Mouse (Mus musculus) heart, embryonic 12.5 days (tissue): ENCODE results near the gene Mei1. TPM values are rescaled to one million over a fixed set of nuclear protein-coding genes. Genes with fewer than 3 reads are reported as not detected.
"Not testable (repeated sequence)": the region's sequence is repeated elsewhere in the genome, so short reads cannot be mapped to it uniquely, and the experiment has no call there.

Experiments used
- ATAC-seq: fragments of 200-750 bp; cut with Nextera tagmentation; 2 replicates; pipeline ENCODE4 v1.8.0; 2017; ENCODE audit warnings: moderate TSS enrichment, moderate library complexity; ENCODE audit not compliant: insufficient number of reproducible peaks, low FRiP score
- H3K27ac ChIP-seq: fragments of 300-500 bp; sonication (generic); 2 replicates; pipeline ENCODE4 v1.5.1; 2016; ENCODE audit warnings: mild to moderate bottlenecking, moderate library complexity; ENCODE audit not compliant: poor library complexity, severe bottlenecking
- H3K27me3 ChIP-seq: fragments of 300-500 bp; sonication (generic); replicated peaks from 2 replicates; pipeline ENCODE4 v1.6.1; 2016; ENCODE audit warnings: mild to moderate bottlenecking, moderate library complexity
- H3K36me3 ChIP-seq: fragments of 300-500 bp; sonication (generic); 2 replicates; pipeline ENCODE4 v1.6.1; 2016; ENCODE audit warnings: mild to moderate bottlenecking, moderate library complexity
- H3K4me1 ChIP-seq: fragments of 300-500 bp; sonication (generic); replicated peaks from 2 replicates; pipeline ENCODE4 v1.6.1; 2016; ENCODE audit warnings: mild to moderate bottlenecking
- H3K4me2 ChIP-seq: fragments of 300-500 bp; sonication (generic); 2 replicates; pipeline ENCODE4 v1.6.1; 2016; ENCODE audit warnings: mild to moderate bottlenecking, moderate library complexity
- H3K4me3 ChIP-seq: fragments of 300-500 bp; sonication (generic); 2 replicates; pipeline ENCODE4 v1.5.1; 2016; ENCODE audit warnings: mild to moderate bottlenecking
- H3K9ac ChIP-seq: fragments of 300-500 bp; sonication (generic); 2 replicates; pipeline ENCODE4 v1.6.1; 2016; ENCODE audit warnings: mild to moderate bottlenecking, moderate library complexity
- H3K9me3 ChIP-seq: fragments of 300-500 bp; sonication (generic); replicated peaks from 2 replicates; pipeline ENCODE4 v1.6.1; 2016; ENCODE audit warnings: mild to moderate bottlenecking, moderate library complexity
- WGBS: fragments of 180-500 bp; shearing (Covaris S2); methylation state at CpG from one replicate; pipeline ENCODE4 v1.1.7; 2016; 5-methylcytosine and 5-hydroxymethylcytosine counted together
- polyA plus RNA-seq: library from polyadenylated mRNA; unstranded; fragments of >200 nt; fragmentation: Nextera tagmentation; extraction: Ambion mirVana; gene quantifications from 2 replicates; pipeline ENCODE4 v1.2.1, GENCODE M21; 2016

Gene Mei1
- polyA plus RNA-seq, 1 experiment from 2014 or later = not detected

DNA sequence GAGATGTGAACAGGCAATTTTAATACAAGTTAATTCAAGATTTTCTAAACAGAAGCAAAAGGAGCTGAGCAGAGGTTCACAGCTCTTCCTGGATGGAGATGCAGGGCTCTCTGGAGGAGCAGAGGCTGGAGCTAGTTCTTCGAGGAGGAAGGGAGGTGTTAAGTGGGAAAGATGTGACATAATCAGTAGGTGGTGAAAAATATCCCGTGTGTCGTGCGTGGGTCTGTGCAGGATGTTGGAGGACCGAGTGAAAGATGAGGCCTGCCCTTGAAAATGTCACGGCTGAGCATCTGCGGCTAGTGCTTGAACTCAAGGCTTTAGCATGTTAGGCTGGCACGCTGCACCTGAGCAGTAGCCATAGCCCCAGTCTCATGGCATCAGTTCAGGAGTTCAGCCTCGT lies 15.8 kb downstream of the Mei1 start:
- ATAC-seq = no peak

DNA sequence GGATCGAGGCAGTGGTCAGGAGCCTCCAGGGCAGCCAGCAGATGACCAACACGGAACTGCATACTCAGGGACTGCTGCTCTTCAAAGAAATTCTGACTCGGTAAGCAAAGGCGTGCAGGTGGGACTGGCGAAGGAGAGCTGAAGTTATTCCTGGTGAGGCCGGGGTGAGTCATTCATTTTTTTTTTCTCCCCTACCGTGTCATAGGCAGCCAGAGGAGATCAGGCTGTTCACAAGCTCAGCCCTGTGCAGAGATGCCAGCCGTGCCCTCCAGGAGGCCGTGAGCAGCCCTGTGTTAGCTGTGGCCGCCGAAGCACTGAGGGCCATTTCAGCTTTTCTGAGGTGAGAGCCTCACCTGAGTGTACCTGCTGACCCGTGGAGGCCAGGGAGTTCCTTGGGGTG lies 16.3 kb downstream of the Mei1 start:
- no peak for ATAC-seq
- H3K4me1 ChIP-seq = no peaks in the 10 kb centered on the region
- 71% methylated on average over 12 of the region's 12 CpGs for WGBS

More for the DNA sequence above, 15.8 kb downstream of the Mei1 start:
- no peaks in the 10 kb centered on the region for H3K4me1 ChIP-seq
- H3K36me3 ChIP-seq = no peaks in the 10 kb centered on the region
- H3K27ac ChIP-seq = no peak overlapping the region
- H3K9ac ChIP-seq = no peak overlapping the region
- no peak overlapping the region for H3K4me3 ChIP-seq
- peaks cover 36% of the 10 kb centered on the region for H3K27me3 ChIP-seq
- no peaks in the 10 kb centered on the region for H3K9me3 ChIP-seq
- no peak overlapping the region for H3K4me2 ChIP-seq
- WGBS = 70% methylated on average over 9 of the region's 9 CpGs

GRCm38 (mm10) chr15:82087266-82087665 lies 17.5 kb downstream of the Mei1 start:
- H3K9me3 ChIP-seq = no peaks in the 10 kb centered on the region
- no peaks in the 10 kb centered on the region for H3K4me1 ChIP-seq
- no peaks in the 10 kb centered on the region for H3K36me3 ChIP-seq
- H3K4me3 ChIP-seq = no peak overlapping the region
- ATAC-seq = no peak
- 13% methylated on average over 10 of the region's 10 CpGs for WGBS
- H3K27ac ChIP-seq = no peak overlapping the region
- H3K9ac ChIP-seq = no peak overlapping the region
- no peak overlapping the region for H3K4me2 ChIP-seq
- H3K27me3 ChIP-seq = peaks cover 44% of the 10 kb centered on the region

More for the DNA sequence above, 16.3 kb downstream of the Mei1 start:
- no peak overlapping the region for H3K4me3 ChIP-seq
- no peak overlapping the region for H3K27ac ChIP-seq
- no peak overlapping the region for H3K9ac ChIP-seq
- H3K4me2 ChIP-seq = no peak overlapping the region
- no peaks in the 10 kb centered on the region for H3K36me3 ChIP-seq
- no peaks in the 10 kb centered on the region for H3K9me3 ChIP-seq
- H3K27me3 ChIP-seq = peaks cover 39% of the 10 kb centered on the region

- WGBS = 59% methylated on average over 7 of the region's 7 CpGs
Measured at GRCm38 (mm10) chr15:82091061-82091460, 21.3 kb downstream of the Mei1 start.

DNA sequence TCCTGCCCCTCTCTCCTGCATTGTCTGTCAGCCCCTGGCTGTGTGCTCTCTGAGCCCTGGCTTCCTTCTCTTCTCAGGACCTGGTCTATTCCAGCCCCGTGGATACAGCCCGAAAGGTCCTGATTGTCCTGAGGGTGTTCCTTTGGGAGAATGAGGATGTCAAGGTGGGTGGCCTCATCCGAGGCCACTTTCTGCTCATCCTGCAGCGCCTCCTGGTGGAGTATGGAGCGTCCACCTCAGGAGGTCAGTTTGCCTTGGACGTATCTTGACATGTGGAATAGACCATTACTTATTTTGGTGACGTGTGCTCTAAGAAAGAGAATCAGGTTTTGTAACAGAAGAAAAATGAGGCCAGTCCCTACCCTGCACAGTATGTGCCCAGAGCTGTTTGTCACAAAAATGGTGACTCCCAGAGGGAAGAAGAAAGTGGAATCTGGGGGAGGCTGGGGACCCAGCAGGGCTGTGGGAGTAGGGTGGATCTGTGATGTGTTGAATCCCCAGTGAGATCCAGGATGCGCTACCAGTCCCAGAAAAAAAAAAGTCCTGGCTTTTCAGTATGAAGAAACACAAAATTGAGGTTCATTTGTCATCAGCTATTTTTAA lies 37.3 kb downstream of the Mei1 start:
- no peak overlapping the region for H3K4me3 ChIP-seq
- no peaks in the 10 kb centered on the region for H3K9me3 ChIP-seq
- H3K36me3 ChIP-seq = no peaks in the 10 kb centered on the region
- 20% methylated on average over 8 of the region's 8 CpGs for WGBS
- no peak for ATAC-seq
- H3K27ac ChIP-seq = no peak overlapping the region
- no peak overlapping the region for H3K4me2 ChIP-seq
- peaks cover 15% of the 10 kb centered on the region for H3K27me3 ChIP-seq
- H3K4me1 ChIP-seq = no peaks in the 10 kb centered on the region
- no peak overlapping the region for H3K9ac ChIP-seq

More at GRCm38 (mm10) chr15:82091061-82091460, 21.3 kb downstream of the Mei1 start:
- H3K36me3 ChIP-seq = no peaks in the 10 kb centered on the region
- H3K27ac ChIP-seq = no peak overlapping the region
- no peaks in the 10 kb centered on the region for H3K9me3 ChIP-seq
- H3K4me2 ChIP-seq = no peak overlapping the region
- peaks cover 39% of the 10 kb centered on the region for H3K27me3 ChIP-seq
- H3K4me1 ChIP-seq = no peaks in the 10 kb centered on the region
- no peak overlapping the region for H3K4me3 ChIP-seq
- H3K9ac ChIP-seq = no peak overlapping the region
- no peak for ATAC-seq

DNA sequence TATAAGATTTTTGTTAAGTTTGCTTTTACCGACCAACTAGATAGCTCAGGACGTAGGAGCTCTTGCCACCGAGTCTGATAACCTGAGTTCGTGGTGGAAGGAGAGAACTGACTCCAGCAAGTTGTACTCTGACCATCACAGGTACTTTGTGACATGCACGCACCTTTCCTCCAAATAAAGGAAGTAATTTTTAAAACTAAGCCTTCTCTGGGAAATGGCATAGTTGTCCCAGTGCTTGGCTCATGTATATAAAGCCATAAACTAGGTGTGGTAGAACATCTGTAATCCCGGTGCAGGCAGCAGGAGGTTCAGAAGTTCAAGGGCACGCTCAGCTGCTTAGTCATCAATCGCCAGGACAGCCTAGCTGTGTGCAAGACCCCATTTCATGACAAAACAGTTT lies 50.7 kb downstream of the Mei1 start:
- no peak overlapping the region for H3K9ac ChIP-seq
- H3K4me3 ChIP-seq = no peak overlapping the region
- 83% methylated on average over 8 of the region's 8 CpGs for whole genome bisulfite sequencing
- H3K4me2 ChIP-seq = no peak overlapping the region
- H3K9me3 ChIP-seq = no peaks in the 10 kb centered on the region
- H3K27me3 ChIP-seq = peaks cover 8% of the 10 kb centered on the region; the same call in 1 of the 2 replicates
- H3K36me3 ChIP-seq = no peaks in the 10 kb centered on the region
- ATAC-seq = no peak
- no peaks in the 10 kb centered on the region for H3K4me1 ChIP-seq
- no peak overlapping the region for H3K27ac ChIP-seq

DNA sequence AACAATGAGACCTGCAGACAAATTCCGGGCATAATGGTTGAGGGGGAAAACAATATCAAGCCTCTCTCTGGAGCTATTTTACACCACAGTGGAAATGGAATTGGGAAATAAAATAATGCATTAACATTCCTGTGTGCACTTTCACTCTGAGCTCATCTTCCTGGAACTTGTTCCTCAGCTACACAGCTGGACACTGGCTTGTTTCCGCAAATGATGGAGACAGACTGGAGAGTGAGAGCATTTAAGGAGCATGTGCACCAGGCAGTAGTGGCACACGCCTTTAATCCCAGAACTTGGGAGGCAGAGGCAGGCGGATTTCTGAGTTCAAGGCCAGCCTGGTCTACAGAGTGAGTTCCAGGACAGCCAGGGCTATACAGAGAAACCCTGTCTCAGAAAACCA lies 56.9 kb downstream of the Mei1 start:
- H3K36me3 ChIP-seq, H3K27ac ChIP-seq, H3K9me3 ChIP-seq, H3K4me1 ChIP-seq, H3K4me3 ChIP-seq, ATAC-seq, H3K27me3 ChIP-seq, H3K9ac ChIP-seq: not testable (repeated sequence)
- H3K4me2 ChIP-seq = peak overlapping the region; percentile 85; the same call in 1 of the 2 replicates
- 84% methylated on average over 4 of the region's 4 CpGs for whole genome bisulfite sequencing

DNA sequence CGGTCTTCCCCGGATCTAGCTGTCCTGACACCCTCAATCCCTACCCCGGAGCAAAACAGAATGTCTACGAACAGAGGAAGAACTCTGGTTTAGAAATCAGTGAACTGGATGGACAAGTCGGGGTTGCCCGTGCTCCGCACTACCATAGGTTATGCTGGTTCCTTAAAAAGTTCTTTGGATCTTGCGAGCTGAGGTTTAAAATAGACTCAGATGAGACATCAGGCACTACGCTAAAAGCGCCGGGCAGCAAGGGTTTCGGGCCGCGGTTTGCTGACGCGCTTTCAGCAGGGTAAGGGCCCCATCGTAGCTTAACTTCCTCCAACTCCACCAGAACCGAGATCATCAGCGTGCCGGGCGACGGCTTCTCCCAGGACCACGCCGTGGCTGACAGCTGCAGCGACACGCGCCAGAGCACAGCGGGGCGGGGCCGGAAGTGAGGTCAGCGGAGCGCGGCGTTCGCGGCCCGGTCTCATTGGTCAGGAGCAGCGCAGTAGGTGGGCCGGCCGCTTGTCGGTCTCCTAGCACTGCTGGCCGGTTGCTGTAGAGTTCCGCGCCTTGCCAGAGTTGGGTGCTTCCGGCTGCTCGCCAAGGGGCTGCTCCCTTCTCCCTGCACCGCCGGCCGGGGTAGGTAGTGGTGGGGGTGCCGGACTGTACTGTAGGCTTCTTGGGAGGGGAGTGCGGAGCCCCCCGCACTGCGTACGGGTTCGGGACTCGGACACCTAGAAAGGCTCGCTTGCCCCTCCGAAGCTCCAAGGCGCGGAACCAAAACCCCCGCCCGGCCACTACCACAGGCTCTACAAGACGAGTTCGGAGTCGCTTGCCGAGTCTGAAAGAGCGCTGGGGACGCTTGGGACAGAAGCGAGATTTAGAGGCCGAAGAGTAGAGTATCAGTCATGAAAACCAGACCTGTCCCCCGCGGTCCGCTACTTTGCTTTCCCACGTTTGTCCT lies 57.9 kb downstream of the Mei1 start, which contains the start of gene Ccdc134:
TSS of gene Ccdc134 (plus strand) at position 497 of the 949 bp plus-strand sequence.
- H3K4me1 ChIP-seq = peaks cover 6% of the 10 kb centered on the region
- peaks cover 10% of the 10 kb centered on the region for H3K36me3 ChIP-seq
- H3K9me3 ChIP-seq = no peaks in the 10 kb centered on the region
- peak within 1 kb of the TSS; percentile 84 for H3K4me3 ChIP-seq
- peak within 1 kb of the TSS; percentile 87 for H3K9ac ChIP-seq
- peak within 1 kb of the TSS; percentile 85 for H3K4me2 ChIP-seq
- peak within 1 kb of the TSS; percentile 52; the same call in 1 of the 2 replicates for H3K27ac ChIP-seq
- under 1% methylated on average over 71 of the region's 74 CpGs for whole genome bisulfite sequencing
- ATAC-seq = peak; percentile 98
- peaks cover 9% of the 10 kb centered on the region; the same call in 1 of the 2 replicates for H3K27me3 ChIP-seq

GRCm38 (mm10) chr15:82128398-82128797 lies 58.6 kb downstream of the Mei1 start:
- WGBS = 1% methylated on average over 5 of the region's 5 CpGs
- peak; percentile 20; the same call in 1 of the 2 replicates for ATAC-seq
- Histone ChIP-seq H3K27me3 (peaks cover 8% of the 10 kb centered on the region; the same call in 1 of the 2 replicates), H3K36me3 (peaks cover 10% of the 10 kb centered on the region), H3K4me3 (peak overlapping the region; percentile 84), H3K4me1 (peaks cover 6% of the 10 kb centered on the region), H3K9ac (peak overlapping the region; percentile 87), H3K4me2 (peak overlapping the region; percentile 85), H3K27ac (no peak overlapping the region), H3K9me3 (no peaks in the 10 kb centered on the region)

GRCm38 (mm10) chr15:82130599-82130998 lies 60.8 kb downstream of the Mei1 start:
- ATAC-seq = no peak
- 0 out of 2 replicates have a peak, but pooled peaks cover 6% of the 10 kb centered on the region for H3K27me3 ChIP-seq
- WGBS = 60% methylated on average over 7 of the region's 7 CpGs
- H3K4me1 ChIP-seq = peaks cover 15% of the 10 kb centered on the region
- H3K36me3 ChIP-seq = peaks cover 10% of the 10 kb centered on the region
- H3K4me2 ChIP-seq = no peak overlapping the region
- H3K27ac ChIP-seq = no peak overlapping the region
- no peak overlapping the region for H3K9ac ChIP-seq
- no peaks in the 10 kb centered on the region for H3K9me3 ChIP-seq
- no peak overlapping the region for H3K4me3 ChIP-seq

GRCm38 (mm10) chr15:82135372-82135771 lies 65.6 kb downstream of the Mei1 start:
- 63% methylated on average over 4 of the region's 4 CpGs for WGBS
- H3K9me3 ChIP-seq = no peaks in the 10 kb centered on the region
- no peaks in the 10 kb centered on the region for H3K27me3 ChIP-seq
- H3K36me3 ChIP-seq = peaks cover 7% of the 10 kb centered on the region
- H3K4me3 ChIP-seq = no peak overlapping the region
- H3K4me2 ChIP-seq = no peak overlapping the region
- ATAC-seq = no peak
- no peak overlapping the region for H3K9ac ChIP-seq
- peaks cover 15% of the 10 kb centered on the region for H3K4me1 ChIP-seq
- no peak overlapping the region for H3K27ac ChIP-seq
